Mouse (Mus musculus) embryo, embryonic 11 days (tissue): ENCODE results near the gene Car2.

ENCODE experiments used
- DNase-seq: peaks from one replicate; pipeline ENCODE4 v3.0.0-alpha.2; 2015

Gene Car2

DNA sequence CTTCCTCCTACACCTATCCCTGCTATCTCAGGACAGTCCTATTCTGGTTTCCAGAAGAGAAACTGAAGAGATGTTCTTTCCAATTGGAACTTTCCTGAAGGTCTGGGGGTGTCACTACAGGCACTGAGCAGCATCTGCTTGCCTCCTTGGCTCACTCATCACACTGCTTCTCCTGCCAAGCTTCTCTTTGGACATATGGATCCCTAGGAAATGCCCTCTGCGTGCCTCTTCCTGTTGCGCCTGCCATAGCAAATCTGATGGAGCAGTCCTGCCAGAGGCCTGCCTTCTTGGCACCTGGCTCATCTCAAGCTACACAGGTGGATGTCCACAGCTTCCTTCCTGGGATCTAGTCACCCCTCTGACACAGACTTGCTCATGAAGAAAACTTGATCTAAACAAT is 64.0 kb downstream of the Car2 start:
- DNase-seq, result no peak
